Mouse (Mus musculus) CH12.LX (cell line): ENCODE measurements around the gene Lat2. TPM values are rescaled to one million over a fixed set of nuclear protein-coding genes. Genes with fewer than 3 reads are reported as not detected.
A peak's percentile ranks its signal among the peaks of the same experiment; 100 is the strongest.

ENCODE experiments used
- DNase-seq: peaks from one replicate; pipeline ENCODE4 v3.0.0-alpha.2; 2013; ENCODE audit errors: extremely low read depth
- H3K27ac ChIP-seq: 2 replicates; pipeline ENCODE4 v1.5.1; 2012; ENCODE audit warnings: low read depth, mild to moderate bottlenecking, control low read depth, moderate library complexity; ENCODE audit not compliant: insufficient read depth
- H3K27me3 ChIP-seq: replicated peaks from 2 replicates; pipeline ENCODE3; 2012; ENCODE audit warnings: inconsistent platforms
- H3K36me3 ChIP-seq, 2 experiments: replicated peaks in 1 of 2; 2 replicates each; pipeline versions ENCODE3 to v1.6.1; 2012; ENCODE audit warnings: inconsistent platforms in 1 of 2, low read length in 1 of 2, mild to moderate bottlenecking in 1 of 2, mixed read lengths in 1 of 2, moderate library complexity in 1 of 2; ENCODE audit not compliant: control insufficient read depth in 1 of 2, insufficient read depth in 1 of 2
- H3K4me1 ChIP-seq, 2 experiments: 2 replicates each; pipeline ENCODE4 v1.6.1; 2012; ENCODE audit warnings: inconsistent platforms in 1 of 2, moderate library complexity in 1 of 2; ENCODE audit not compliant: insufficient read depth in 2 of 2, control insufficient read depth in 1 of 2
- H3K4me2 ChIP-seq: 2 replicates; pipeline ENCODE4 v1.6.1; 2012; ENCODE audit warnings: low read depth, mild to moderate bottlenecking, control low read depth; ENCODE audit not compliant: poor library complexity, insufficient read depth, severe bottlenecking
- H3K4me3 ChIP-seq, 3 experiments: fragments of 150-350 bp in 1 of 3; sonication (generic) in 1 of 3; replicated peaks in 1 of 3; 2 replicates each; pipeline versions ENCODE3 to v1.5.1; 2011 to 2012; ENCODE audit warnings: low read depth in 2 of 3, low read length in 2 of 3, mild to moderate bottlenecking in 2 of 3, moderate library complexity in 2 of 3, control low read depth in 1 of 3, improper control_type of control experiment in 1 of 3, inconsistent platforms in 1 of 3, mixed read lengths in 1 of 3; ENCODE audit not compliant: poor library complexity in 1 of 3
- H3K79me2 ChIP-seq: replicated peaks from 2 replicates; pipeline ENCODE4 v1.6.1; 2012; ENCODE audit warnings: mild to moderate bottlenecking, moderate library complexity; ENCODE audit not compliant: control insufficient read depth, poor library complexity, insufficient read depth, severe bottlenecking; ENCODE audit errors: extremely low read depth
- H3K9ac ChIP-seq: 2 replicates; pipeline ENCODE4 v1.6.1; 2012; ENCODE audit warnings: low read depth, mild to moderate bottlenecking, control low read depth, moderate library complexity; ENCODE audit not compliant: insufficient read depth
- H3K9me3 ChIP-seq: replicated peaks from 2 replicates; pipeline ENCODE3; 2012; ENCODE audit warnings: low read length, inconsistent platforms, mixed read lengths
- BHLHE40 ChIP-seq: IDR thresholded peaks from 2 replicates; pipeline ENCODE4 v1.6.1; 2011; ENCODE audit warnings: mild to moderate bottlenecking, low read depth, low read length, improper control_type of control experiment
- CTCF ChIP-seq, 2 experiments: IDR thresholded peaks in 1 of 2; conservative IDR thresholded peaks in 1 of 2; 2 replicates each; pipeline ENCODE4 v1.5.1; 2011 to 2012; ENCODE audit warnings: low read depth in 2 of 2, low read length in 2 of 2, improper control_type of control experiment in 1 of 2, inconsistent platforms in 1 of 2, mild to moderate bottlenecking in 1 of 2, moderate library complexity in 1 of 2
- EP300 ChIP-seq: IDR thresholded peaks from 2 replicates; pipeline ENCODE4 v1.6.1; 2011; ENCODE audit warnings: low read length, improper control_type of control experiment
- GABPA ChIP-seq: IDR thresholded peaks from 2 replicates; pipeline ENCODE4 v1.6.1; 2012; ENCODE audit warnings: low read depth, low read length, improper control_type of control experiment, inconsistent platforms; ENCODE audit not compliant: insufficient replicate concordance
- HCFC1 ChIP-seq: IDR thresholded peaks from 2 replicates; pipeline ENCODE4 v1.6.1; 2012; ENCODE audit warnings: low read depth, mild to moderate bottlenecking, inconsistent platforms, low read length, improper control_type of control experiment
- IRF4 ChIP-seq: IDR thresholded peaks from 2 replicates; pipeline ENCODE4 v1.6.1; 2014; ENCODE audit warnings: low read depth, mild to moderate bottlenecking, inconsistent platforms, low read length, improper control_type of control experiment
- JUN ChIP-seq: IDR thresholded peaks from 2 replicates; pipeline ENCODE4 v1.6.1; 2011; ENCODE audit warnings: low read depth, mild to moderate bottlenecking, low read length, improper control_type of control experiment, moderate library complexity; ENCODE audit not compliant: insufficient read depth
- MAFK ChIP-seq: IDR thresholded peaks from 2 replicates; pipeline ENCODE4 v1.6.1; 2011; ENCODE audit warnings: low read length, improper control_type of control experiment; ENCODE audit not compliant: insufficient replicate concordance
- MAX ChIP-seq: IDR thresholded peaks from 2 replicates; pipeline ENCODE4 v1.6.1; 2011; ENCODE audit warnings: low read length, improper control_type of control experiment
- MAZ ChIP-seq: IDR thresholded peaks from 2 replicates; pipeline ENCODE4 v1.6.1; 2012; ENCODE audit warnings: low read depth, mild to moderate bottlenecking, inconsistent platforms, low read length, improper control_type of control experiment, moderate library complexity
- MEF2A ChIP-seq: IDR thresholded peaks from 2 replicates; pipeline ENCODE4 v1.6.1; 2014; ENCODE audit warnings: low read depth, mild to moderate bottlenecking, inconsistent platforms, low read length, improper control_type of control experiment, borderline replicate concordance
- MYC ChIP-seq: IDR thresholded peaks from 2 replicates; pipeline ENCODE4 v1.6.1; 2011; ENCODE audit warnings: low read depth, mild to moderate bottlenecking, improper control_type of control experiment, low read length
- NELFE ChIP-seq: IDR thresholded peaks from 2 replicates; pipeline ENCODE4 v1.6.1; 2011; ENCODE audit warnings: low read depth, low read length, improper control_type of control experiment
- PAX5 ChIP-seq: IDR thresholded peaks from 2 replicates; pipeline ENCODE4 v1.6.1; 2012; ENCODE audit warnings: low read length, inconsistent platforms, mixed read lengths
- SIN3A ChIP-seq: IDR thresholded peaks from 2 replicates; pipeline ENCODE4 v1.6.1; 2012; ENCODE audit warnings: low read length, improper control_type of control experiment, inconsistent platforms
- SMC3 ChIP-seq: IDR thresholded peaks from 2 replicates; pipeline ENCODE4 v1.6.1; 2011; ENCODE audit warnings: low read depth, low read length, improper control_type of control experiment
- TBP ChIP-seq: conservative IDR thresholded peaks from 2 replicates; pipeline ENCODE4 v1.6.1; 2011; ENCODE audit warnings: low read depth, low read length, improper control_type of control experiment
- USF1 ChIP-seq: IDR thresholded peaks from 2 replicates; pipeline ENCODE4 v1.6.1; 2014; ENCODE audit warnings: low read depth, mild to moderate bottlenecking, inconsistent platforms, low read length, improper control_type of control experiment
- ZC3H11A ChIP-seq: IDR thresholded peaks from 2 replicates; pipeline ENCODE4 v1.6.1; 2012; ENCODE audit warnings: low read depth, mild to moderate bottlenecking, inconsistent platforms, low read length, improper control_type of control experiment
- ZKSCAN1 ChIP-seq: IDR thresholded peaks from 2 replicates; pipeline ENCODE4 v1.6.1; 2012; ENCODE audit warnings: low read depth, inconsistent platforms, low read length, improper control_type of control experiment, borderline replicate concordance
- ZNF384 ChIP-seq: IDR thresholded peaks from 2 replicates; pipeline ENCODE4 v1.6.1; 2012; ENCODE audit warnings: low read depth, low read length, improper control_type of control experiment, inconsistent platforms
- dilution Hi-C: fragments of 300-500 bp; cut with MboI; formaldehyde crosslinking; loops from 2 replicates; pipeline ENCODE4 v1.14.3; 2020; ENCODE audit warnings: low sequenced_read_pairs; ENCODE audit not compliant: extremely low pct_unique_long_range_greater_than_20kb, extremely low pct_ligation_motif_present
- in situ Hi-C: fragments of 300-500 bp; cut with MboI; formaldehyde crosslinking; loops from 3 replicates; pipeline ENCODE4 v1.14.3; 2019; ENCODE audit warnings: low sequenced_read_pairs, low pct_ligation_motif_present, low pct_unique_long_range_greater_than_20kb, mixed read lengths
- polyA plus RNA-seq: library from polyadenylated mRNA; unstranded; fragments of >175 nt; gene quantifications from 2 replicates; pipeline ENCODE4 v1.2.1, GENCODE M21; 2012; ENCODE audit warnings: low read depth; ENCODE audit not compliant: insufficient read length
- total RNA-seq, 2 experiments: library from RNA; depleted of rRNA; stranded (reverse); fragments of 300-350 nt in 1 of 2; fragments of >200 nt in 1 of 2; gene quantifications; 2 replicates each; pipeline ENCODE4 v1.2.3; 2012 to 2014

Lat2 gene
- total and polyA plus RNA-seq, 3 experiments, result 89.7 to 121 (median 108) TPM

GRCm38 (mm10) chr5:134583884-134584213, 31.0 kb downstream of the Lat2 start:
- Histone ChIP-seq H3K79me2 (peaks cover 44% of the 10 kb centered on the region), H3K36me3 (peaks cover 20 to 33% of the 10 kb centered on the region in 2 experiments), H3K4me2 (peak overlapping the region; percentile 94), H3K27ac (no peak overlapping the region), H3K9ac (peak overlapping the region; percentile 99), H3K27me3 (no peaks in the 10 kb centered on the region), H3K4me3 (peak overlapping the region; percentile 98 to 100 (median 100)), H3K4me1 (peaks cover 2 to 48% of the 10 kb centered on the region in 2 experiments; a peak in 3 of 4 replicates), H3K9me3 (no peaks in the 10 kb centered on the region)
- TF ChIP-seq MAFK, result no peak
- no peak for TF ChIP-seq ZKSCAN1
- TF ChIP-seq HCFC1, result no peak
- TF ChIP-seq PAX5, result no peak
- TF ChIP-seq ZNF384, result no peak
- no peak for TF ChIP-seq GABPA
- TF ChIP-seq MAZ, result no peak
- TF ChIP-seq NELFE, result no peak
- TF ChIP-seq TBP, result no peak
- TF ChIP-seq MAX, result no peak
- no peak for TF ChIP-seq USF1
- no peak for TF ChIP-seq ZC3H11A
- no peak for TF ChIP-seq MYC
- TF ChIP-seq CTCF (conservative IDR thresholded peaks at IDR 0.05 in 1 of 2, IDR thresholded peaks at IDR 0.05 in 1 of 2; ENCODE audit: low read depth in 2 of 2, low read length in 2 of 2), result no peak
- TF ChIP-seq SIN3A, result no peak; the same call in none of the 2 replicates
- no peak for TF ChIP-seq IRF4
- TF ChIP-seq MEF2A, result no peak
- TF ChIP-seq EP300, result no peak
- TF ChIP-seq BHLHE40, result no peak
- TF ChIP-seq JUN, result no peak
- in situ Hi-C loops (loop anchor here (5.0 kb wide), 2 partner anchors 33 to 87 kb away; partner anchors contain the start of gene Lat2), dilution Hi-C loops (no loop called here)
- no peak for DNase-seq

- DNase-seq, result peak; percentile 53
- peak overlapping the region; percentile 94 for H3K4me2 ChIP-seq
- H3K27ac ChIP-seq, result peak overlapping the region; percentile 69
- H3K4me3 ChIP-seq, result peak overlapping the region; percentile 98 to 100 (median 100)
- H3K9ac ChIP-seq, result peak overlapping the region; percentile 99
- peaks cover 16 to 29% of the 10 kb centered on the region in 2 experiments for H3K36me3 ChIP-seq
- dilution Hi-C loops, result no loop called here
- in situ Hi-C loops, result loop anchor here (5.0 kb wide), 2 partner anchors 34 to 86 kb away; partner anchors contain the start of gene Lat2
- no peaks in the 10 kb centered on the region for H3K9me3 ChIP-seq
- TF ChIP-seq BHLHE40, result peak; percentile 53
- peak in 1 of 2 experiments; percentile 51; a peak in 2 of 4 replicates for TF ChIP-seq CTCF (conservative IDR thresholded peaks at IDR 0.05 in 1 of 2, IDR thresholded peaks at IDR 0.05 in 1 of 2; ENCODE audit: low read depth in 2 of 2, low read length in 2 of 2)
- 0 out of 2 replicates have a peak, but pooled peaks have one; percentile 13 for TF ChIP-seq SIN3A
- peak; percentile 42 for TF ChIP-seq SMC3
- no peak for TF ChIP-seq MEF2A
- H3K27me3 ChIP-seq, result no peaks in the 10 kb centered on the region
- H3K4me1 ChIP-seq, result peaks cover 2 to 47% of the 10 kb centered on the region in 2 experiments; a peak in 3 of 4 replicates
- H3K79me2 ChIP-seq, result peaks cover 44% of the 10 kb centered on the region
Observed at GRCm38 (mm10) chr5:134583006-134583883, 31.6 kb downstream of the Lat2 start.
